Mouse (Mus musculus) heart, embryonic 10.5 days (tissue): ENCODE measurements at regions not wholly inside any gene's neighbourhood (a gene's known extent, or its start where the extent isn't known, plus 50 kb on each side); places are given as distances from the start of the nearest gene placed in this dataset.
A peak's percentile ranks its signal among the peaks of the same experiment; 100 is the strongest.

Source experiments
- DNase-seq: peaks from one replicate; pipeline ENCODE4 v3.0.0-alpha.2; 2017; ENCODE audit warnings: low spot score
- H3K27ac ChIP-seq: fragments of 300-500 bp; sonication (generic); 2 replicates; pipeline ENCODE4 v1.5.1; 2016; ENCODE audit warnings: mild to moderate bottlenecking
- H3K27me3 ChIP-seq: fragments of 300-500 bp; sonication (generic); 2 replicates; pipeline ENCODE4 v1.6.1; 2016; ENCODE audit warnings: mild to moderate bottlenecking; ENCODE audit not compliant: poor library complexity, insufficient read depth, severe bottlenecking
- H3K36me3 ChIP-seq: fragments of 300-500 bp; sonication (generic); 2 replicates; pipeline ENCODE4 v1.6.1; 2016; ENCODE audit warnings: mild to moderate bottlenecking, moderate library complexity
- H3K4me1 ChIP-seq: fragments of 300-500 bp; sonication (generic); 2 replicates; pipeline ENCODE4 v1.6.1; 2016; ENCODE audit warnings: mild to moderate bottlenecking
- H3K4me3 ChIP-seq: fragments of 300-500 bp; sonication (generic); 2 replicates; pipeline ENCODE4 v1.5.1; 2016; ENCODE audit warnings: mild to moderate bottlenecking, moderate library complexity
- H3K9me3 ChIP-seq: fragments of 300-500 bp; sonication (generic); 2 replicates; pipeline ENCODE4 v1.6.1; 2016; ENCODE audit warnings: mild to moderate bottlenecking, moderate library complexity
- WGBS: fragments of 180-500 bp; shearing (Covaris S2); methylation state at CpG from one replicate; pipeline ENCODE4 v1.1.7; 2016; 5-methylcytosine and 5-hydroxymethylcytosine counted together

- no peak for DNase-seq
Observed at GRCm38 (mm10) chr4:127862875-127863274, 107.9 kb downstream of the CK137956 start.

GRCm38 (mm10) chr4:127861319-127862117 lies 109.2 kb downstream of the CK137956 start:
- 59% methylated on average over 16 of the region's 16 CpGs for WGBS
- Histone ChIP-seq H3K27ac (no peak overlapping the region), H3K9me3 (no peaks in the 10 kb centered on the region), H3K36me3 (no peaks in the 10 kb centered on the region), H3K4me3 (no peak overlapping the region), H3K27me3 (no peaks in the 10 kb centered on the region), H3K4me1 (no peaks in the 10 kb centered on the region; the same call in 1 of the 2 replicates)
- no peak for DNase-seq

More at GRCm38 (mm10) chr4:127862875-127863274, 107.9 kb downstream of the CK137956 start:
- Histone ChIP-seq H3K4me1 (no peaks in the 10 kb centered on the region; the same call in 1 of the 2 replicates), H3K27me3 (no peaks in the 10 kb centered on the region), H3K36me3 (no peaks in the 10 kb centered on the region), H3K9me3 (no peaks in the 10 kb centered on the region), H3K4me3 (no peak overlapping the region), H3K27ac (no peak overlapping the region)
- WGBS = 81% methylated on average over 5 of the region's 5 CpGs

- no peaks in the 10 kb centered on the region for H3K36me3 ChIP-seq
- no peaks in the 10 kb centered on the region; the same call in 1 of the 2 replicates for H3K4me1 ChIP-seq
- H3K4me3 ChIP-seq = no peak overlapping the region
- 82% methylated on average over 4 of the region's 4 CpGs for WGBS
- DNase-seq = no peak
- H3K9me3 ChIP-seq = no peaks in the 10 kb centered on the region
- H3K27me3 ChIP-seq = no peaks in the 10 kb centered on the region
- H3K27ac ChIP-seq = no peak overlapping the region
Observed at GRCm38 (mm10) chr4:127860271-127860670, 110.5 kb downstream of the CK137956 start.

GRCm38 (mm10) chr4:127859505-127859904 lies 111.2 kb downstream of the CK137956 start:
- 81% methylated on average over 6 of the region's 6 CpGs for WGBS
- no peak overlapping the region for H3K4me3 ChIP-seq
- no peak overlapping the region for H3K27ac ChIP-seq
- no peaks in the 10 kb centered on the region; the same call in 1 of the 2 replicates for H3K4me1 ChIP-seq
- no peak for DNase-seq
- H3K9me3 ChIP-seq = no peaks in the 10 kb centered on the region
- no peaks in the 10 kb centered on the region for H3K27me3 ChIP-seq
- no peaks in the 10 kb centered on the region for H3K36me3 ChIP-seq

- no peaks in the 10 kb centered on the region for H3K36me3 ChIP-seq
- H3K9me3 ChIP-seq = no peaks in the 10 kb centered on the region
- no peak overlapping the region for H3K27ac ChIP-seq
- WGBS = 75% methylated on average over 3 of the region's 3 CpGs
- DNase-seq = no peak
- H3K4me1 ChIP-seq = no peaks in the 10 kb centered on the region; the same call in 1 of the 2 replicates
- no peak overlapping the region for H3K4me3 ChIP-seq
- no peaks in the 10 kb centered on the region for H3K27me3 ChIP-seq
Observed at GRCm38 (mm10) chr4:127858566-127858965, 112.2 kb downstream of the CK137956 start.

- Histone ChIP-seq H3K27me3 (no peaks in the 10 kb centered on the region), H3K4me1 (no peaks in the 10 kb centered on the region), H3K4me3 (no peak overlapping the region), H3K27ac (no peak overlapping the region), H3K9me3 (no peaks in the 10 kb centered on the region), H3K36me3 (no peaks in the 10 kb centered on the region)
- WGBS = 84% methylated on average over 1 of the region's 1 CpGs
- DNase-seq = no peak
Observed at GRCm38 (mm10) chr4:127855836-127856235, 114.9 kb downstream of the CK137956 start.

- Histone ChIP-seq H3K4me1 (no peaks in the 10 kb centered on the region), H3K9me3 (no peaks in the 10 kb centered on the region), H3K4me3 (no peak overlapping the region), H3K36me3 (no peaks in the 10 kb centered on the region), H3K27ac (no peak overlapping the region), H3K27me3 (no peaks in the 10 kb centered on the region)
- no peak for DNase-seq
- WGBS = 69% methylated on average over 3 of the region's 3 CpGs
Observed at GRCm38 (mm10) chr4:127854776-127855409, 115.9 kb downstream of the CK137956 start.

- WGBS = 75% methylated on average over 5 of the region's 5 CpGs
- DNase-seq = no peak
Observed at GRCm38 (mm10) chr4:127849306-127849705, 121.4 kb downstream of the CK137956 start.

GRCm38 (mm10) chr4:127846321-127846720 lies 124.4 kb downstream of the CK137956 start:
- no peak overlapping the region for H3K27ac ChIP-seq
- no peak overlapping the region for H3K4me3 ChIP-seq
- DNase-seq = no peak
- WGBS = 62% methylated on average over 3 of the region's 3 CpGs
- H3K4me1 ChIP-seq = no peaks in the 10 kb centered on the region
- H3K36me3 ChIP-seq = no peaks in the 10 kb centered on the region
- no peaks in the 10 kb centered on the region for H3K9me3 ChIP-seq
- no peaks in the 10 kb centered on the region for H3K27me3 ChIP-seq

More at GRCm38 (mm10) chr4:127849306-127849705, 121.4 kb downstream of the CK137956 start:
- no peak overlapping the region for H3K4me3 ChIP-seq
- H3K4me1 ChIP-seq = no peaks in the 10 kb centered on the region
- no peak overlapping the region for H3K27ac ChIP-seq
- H3K27me3 ChIP-seq = no peaks in the 10 kb centered on the region
- no peaks in the 10 kb centered on the region for H3K9me3 ChIP-seq
- H3K36me3 ChIP-seq = no peaks in the 10 kb centered on the region

- WGBS = 74% methylated on average over 7 of the region's 7 CpGs
- H3K36me3 ChIP-seq = no peaks in the 10 kb centered on the region
- no peaks in the 10 kb centered on the region for H3K27me3 ChIP-seq
- H3K9me3 ChIP-seq = no peaks in the 10 kb centered on the region
- H3K27ac ChIP-seq = no peak overlapping the region
- no peaks in the 10 kb centered on the region for H3K4me1 ChIP-seq
- no peak overlapping the region for H3K4me3 ChIP-seq
- DNase-seq = no peak
Observed at GRCm38 (mm10) chr4:127843421-127843820, 127.3 kb downstream of the CK137956 start.

GRCm38 (mm10) chr4:127833668-127834067 lies 137.1 kb downstream of the CK137956 start:
- H3K27ac ChIP-seq = no peak overlapping the region
- 81% methylated on average over 6 of the region's 6 CpGs for WGBS

GRCm38 (mm10) chr4:127826988-127827387 lies 143.8 kb downstream of the CK137956 start:
- H3K9me3 ChIP-seq = no peaks in the 10 kb centered on the region
- H3K4me3 ChIP-seq = no peak overlapping the region
- H3K27ac ChIP-seq = no peak overlapping the region
- H3K36me3 ChIP-seq = no peaks in the 10 kb centered on the region
- DNase-seq = peak; percentile 52
- no peaks in the 10 kb centered on the region for H3K4me1 ChIP-seq
- WGBS = 84% methylated on average over 8 of the region's 8 CpGs
- H3K27me3 ChIP-seq = no peaks in the 10 kb centered on the region

More at GRCm38 (mm10) chr4:127833668-127834067, 137.1 kb downstream of the CK137956 start:
- H3K27me3 ChIP-seq = no peaks in the 10 kb centered on the region
- DNase-seq = no peak
- no peak overlapping the region for H3K4me3 ChIP-seq
- H3K36me3 ChIP-seq = no peaks in the 10 kb centered on the region
- H3K4me1 ChIP-seq = no peaks in the 10 kb centered on the region
- H3K9me3 ChIP-seq = no peaks in the 10 kb centered on the region

- WGBS = 73% methylated on average over 8 of the region's 8 CpGs
- H3K4me3 ChIP-seq = no peak overlapping the region
- DNase-seq = no peak
- H3K36me3 ChIP-seq = no peaks in the 10 kb centered on the region
- H3K9me3 ChIP-seq = peaks cover under 1% of the 10 kb centered on the region; the same call in 1 of the 2 replicates
- no peak overlapping the region for H3K27ac ChIP-seq
- H3K27me3 ChIP-seq = no peaks in the 10 kb centered on the region
- no peaks in the 10 kb centered on the region for H3K4me1 ChIP-seq
Observed at GRCm38 (mm10) chr4:127819501-127819900, 151.2 kb downstream of the CK137956 start.
